Mouse (Mus musculus) hindbrain, embryonic 16.5 days (tissue): ENCODE results near the gene Gm8332. TPM values are rescaled to one million over a fixed set of nuclear protein-coding genes. Genes with fewer than 3 reads are reported as not detected.
"Not testable (repeated sequence)": the region's sequence is repeated elsewhere in the genome, so short reads cannot be mapped to it uniquely, and the experiment has no call there.

Source experiments
- ATAC-seq: fragments of 200-750 bp; cut with Nextera tagmentation; 2 replicates; pipeline ENCODE4 v1.8.0; 2017; ENCODE audit warnings: moderate TSS enrichment, moderate library complexity
- H3K27ac ChIP-seq: fragments of 300-500 bp; sonication (generic); 2 replicates; pipeline ENCODE4 v1.5.1; 2014; ENCODE audit warnings: low read depth, mild to moderate bottlenecking, control low read depth, low read length, moderate library complexity
- H3K27me3 ChIP-seq: fragments of 300-500 bp; sonication (generic); replicated peaks from 2 replicates; pipeline ENCODE4 v1.6.1; 2014; ENCODE audit warnings: low read length; ENCODE audit not compliant: control insufficient read depth, insufficient read depth
- H3K36me3 ChIP-seq: fragments of 300-500 bp; sonication (generic); 2 replicates; pipeline ENCODE4 v1.6.1; 2014; ENCODE audit warnings: mild to moderate bottlenecking, low read length, moderate library complexity, mixed read lengths; ENCODE audit not compliant: control insufficient read depth, insufficient read depth
- H3K4me1 ChIP-seq: fragments of 300-500 bp; sonication (generic); 2 replicates; pipeline ENCODE4 v1.6.1; 2014; ENCODE audit warnings: low read depth, low read length; ENCODE audit not compliant: control insufficient read depth, insufficient read depth
- H3K4me2 ChIP-seq: fragments of 300-500 bp; sonication (generic); 2 replicates; pipeline ENCODE4 v1.6.1; 2014; ENCODE audit warnings: mild to moderate bottlenecking, low read length, control low read depth, moderate library complexity
- H3K4me3 ChIP-seq: fragments of 300-500 bp; sonication (generic); 2 replicates; pipeline ENCODE4 v1.5.1; 2014; ENCODE audit warnings: mild to moderate bottlenecking, low read length, control low read depth, moderate library complexity
- H3K9ac ChIP-seq: fragments of 300-500 bp; sonication (generic); 2 replicates; pipeline ENCODE4 v1.6.1; 2014; ENCODE audit warnings: low read depth, mild to moderate bottlenecking, control low read depth, low read length, moderate library complexity
- H3K9me3 ChIP-seq: fragments of 300-500 bp; sonication (generic); 2 replicates; pipeline ENCODE4 v1.6.1; 2014; ENCODE audit warnings: mild to moderate bottlenecking, low read length, moderate library complexity; ENCODE audit not compliant: control insufficient read depth
- WGBS: fragments of 180-500 bp; shearing (Covaris S2); extraction: QIAGEN DNeasy Blood & Tissue Kit; methylation state at CpG from one replicate; pipeline ENCODE4 v1.1.7; 2014; 5-methylcytosine and 5-hydroxymethylcytosine counted together
- polyA plus RNA-seq: library from polyadenylated mRNA; unstranded; fragments of >200 nt; fragmentation: Nextera tagmentation; extraction: Ambion mirVana; gene quantifications from 2 replicates; pipeline ENCODE4 v1.2.1, GENCODE M21; 2015

The Gm8332 gene
- polyA plus RNA-seq, 1 experiment from 2014 or later, result not detected

DNA sequence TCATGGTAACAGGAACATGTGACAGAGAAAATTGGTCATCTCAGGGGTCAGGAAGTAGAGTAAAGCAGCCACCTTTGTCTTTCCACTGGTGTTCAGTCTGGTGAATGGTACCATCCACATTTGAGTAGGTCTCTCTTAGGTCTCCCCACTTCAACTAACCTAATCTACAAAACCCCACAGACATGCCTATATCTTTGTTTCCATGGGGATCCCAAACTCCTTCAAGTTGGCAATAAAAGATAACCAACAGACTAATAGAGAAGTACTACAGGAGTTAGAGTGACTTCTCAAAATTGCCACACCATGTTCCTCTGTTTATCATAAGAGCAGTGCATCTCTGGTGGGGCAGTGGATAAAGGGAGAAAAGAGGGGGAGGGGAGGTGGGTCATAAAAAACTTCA is 31.8 kb downstream of the Gm8332 start:
- H3K4me2 ChIP-seq, ATAC-seq, H3K9ac ChIP-seq, H3K4me3 ChIP-seq, H3K36me3 ChIP-seq, H3K27me3 ChIP-seq, H3K4me1 ChIP-seq, H3K9me3 ChIP-seq, H3K27ac ChIP-seq: not testable (repeated sequence)

DNA sequence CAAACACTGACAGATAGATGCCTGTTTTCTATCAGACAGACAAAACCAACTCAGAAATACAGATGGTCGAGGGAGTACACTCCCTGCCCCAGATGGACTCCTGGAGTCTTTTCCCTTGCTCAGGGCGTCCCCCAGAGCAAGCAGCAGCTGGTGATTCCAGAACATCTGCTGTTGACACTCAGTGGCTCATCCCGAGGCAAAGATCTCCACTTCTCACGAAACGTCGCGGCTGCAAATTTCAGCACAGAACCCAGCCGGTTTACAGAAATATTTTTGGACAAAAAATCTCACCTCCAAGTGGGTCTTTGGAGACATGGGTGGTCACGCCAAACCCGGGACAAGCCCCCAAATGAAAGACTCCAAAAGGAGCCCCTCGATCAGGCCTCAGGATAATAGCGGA is 35.3 kb downstream of the Gm8332 start:
- Histone ChIP-seq H3K4me1 (no peaks in the 10 kb centered on the region), H3K4me2 (no peak overlapping the region), H3K27ac (no peak overlapping the region), H3K9me3 (no peaks in the 10 kb centered on the region), H3K36me3 (no peaks in the 10 kb centered on the region), H3K4me3 (no peak overlapping the region), H3K27me3 (no peaks in the 10 kb centered on the region), H3K9ac (no peak overlapping the region)
- no peak for ATAC-seq
- WGBS, result 83% methylated on average over 12 of the region's 12 CpGs

DNA sequence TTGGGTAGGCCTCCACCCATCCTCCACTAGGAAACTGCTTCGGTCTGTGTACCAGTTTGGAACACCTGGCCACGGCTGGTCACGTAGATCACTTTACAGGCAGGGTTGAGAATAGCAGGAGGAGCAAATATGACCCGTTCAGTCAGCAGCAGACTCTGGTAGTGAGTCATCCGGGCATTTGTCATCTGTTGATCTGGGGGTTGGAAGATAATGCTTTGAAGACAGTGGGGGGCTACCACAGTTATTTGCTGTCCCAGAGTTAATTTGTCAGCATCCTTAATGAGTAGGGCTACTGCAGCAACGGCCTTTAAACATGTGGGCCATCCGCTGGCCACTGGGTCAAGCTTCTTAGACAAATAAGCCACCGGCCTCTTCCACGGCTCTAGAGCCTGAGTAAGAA is 38.4 kb downstream of the Gm8332 start:
- H3K9me3 ChIP-seq, H3K27ac ChIP-seq, ATAC-seq, H3K9ac ChIP-seq, H3K4me2 ChIP-seq, H3K4me3 ChIP-seq, H3K27me3 ChIP-seq, H3K36me3 ChIP-seq, H3K4me1 ChIP-seq: not testable (repeated sequence)
- WGBS, result 86% methylated on average over 9 of the region's 9 CpGs

DNA sequence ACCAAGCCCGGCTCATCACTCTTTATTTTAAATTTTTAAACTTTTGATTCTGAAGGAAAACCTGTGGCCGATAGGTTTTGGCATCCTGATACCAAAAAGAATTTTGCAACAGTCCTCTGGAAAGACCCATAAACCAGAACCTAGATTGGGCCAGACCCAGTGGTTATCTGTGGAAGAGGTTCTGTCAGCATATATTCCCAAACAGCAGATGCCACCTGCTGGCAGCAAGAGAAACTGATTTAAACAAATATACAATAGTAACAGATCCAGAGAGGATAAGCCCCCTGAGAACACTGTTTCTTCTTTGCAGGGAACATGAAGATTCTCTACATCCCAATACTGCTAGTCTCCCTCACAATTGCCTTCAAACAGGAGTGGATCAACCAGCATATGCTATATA is 47.0 kb downstream of the Gm8332 start:
- Histone ChIP-seq H3K4me2 (no peak overlapping the region), H3K9ac (no peak overlapping the region), H3K4me1 (no peaks in the 10 kb centered on the region), H3K4me3 (no peak overlapping the region), H3K27ac (no peak overlapping the region), H3K36me3 (no peaks in the 10 kb centered on the region), H3K9me3 (no peaks in the 10 kb centered on the region), H3K27me3 (no peaks in the 10 kb centered on the region)
- ATAC-seq, result no peak
- WGBS, result 91% methylated on average over 2 of the region's 2 CpGs

Other genes with a start within 250 kb of the Gm8332 start
- gene Gm2075, start 238.3 kb downstream of the Gm8332 start, polyA plus RNA-seq, result not detected in 2 replicates
- not detected in 2 replicates for gene Gm6803, start 231.3 kb downstream of the Gm8332 start, polyA plus RNA-seq
- not detected in 2 replicates for gene Gm2056, start 223.1 kb downstream of the Gm8332 start, polyA plus RNA-seq
- not detected in 2 replicates for gene Gm16368, start 166.4 kb downstream of the Gm8332 start, polyA plus RNA-seq
- gene Gm10436, start 68.0 kb downstream of the Gm8332 start, polyA plus RNA-seq, result not detected in 2 replicates
- not detected in 2 replicates for gene Gm5662, start 24.4 kb upstream of the Gm8332 start, polyA plus RNA-seq
- gene Gm5039, start 73.9 kb upstream of the Gm8332 start, polyA plus RNA-seq, result not detected in 2 replicates
- gene Adck1, start 110.5 kb upstream of the Gm8332 start, polyA plus RNA-seq, result 43.7 and 44.5 TPM in 2 replicates